Mouse (Mus musculus) forebrain, embryonic 13.5 days (tissue): ENCODE results near the gene Myo1g. TPM values are rescaled to one million over a fixed set of nuclear protein-coding genes. Genes with fewer than 3 reads are reported as not detected.
A peak's percentile ranks its signal among the peaks of the same experiment; 100 is the strongest.

Experiments
- ATAC-seq: fragments of 200-750 bp; cut with Nextera tagmentation; 2 replicates; pipeline ENCODE4 v1.8.0; 2017
- H3K27ac ChIP-seq: fragments of 300-500 bp; sonication (generic); 2 replicates; pipeline ENCODE4 v1.5.1; 2015; ENCODE audit warnings: inconsistent platforms, mild to moderate bottlenecking, moderate library complexity
- H3K27me3 ChIP-seq: fragments of 300-500 bp; sonication (generic); 2 replicates; pipeline ENCODE4 v1.6.1; 2015; ENCODE audit warnings: mild to moderate bottlenecking, inconsistent platforms
- H3K36me3 ChIP-seq: fragments of 300-500 bp; sonication (generic); 2 replicates; pipeline ENCODE4 v1.6.1; 2015; ENCODE audit warnings: mild to moderate bottlenecking, inconsistent platforms; ENCODE audit not compliant: poor library complexity, severe bottlenecking
- H3K4me1 ChIP-seq: fragments of 300-500 bp; sonication (generic); 2 replicates; pipeline ENCODE4 v1.6.1; 2015; ENCODE audit warnings: inconsistent platforms
- H3K4me2 ChIP-seq: fragments of 300-500 bp; sonication (generic); 2 replicates; pipeline ENCODE4 v1.6.1; 2015; ENCODE audit warnings: inconsistent platforms, mild to moderate bottlenecking, moderate library complexity
- H3K4me3 ChIP-seq: fragments of 300-500 bp; sonication (generic); 2 replicates; pipeline ENCODE4 v1.5.1; 2015; ENCODE audit warnings: mild to moderate bottlenecking, inconsistent platforms
- H3K9ac ChIP-seq: fragments of 300-500 bp; sonication (generic); 2 replicates; pipeline ENCODE4 v1.6.1; 2015; ENCODE audit warnings: mild to moderate bottlenecking, inconsistent platforms
- H3K9me3 ChIP-seq: fragments of 300-500 bp; sonication (generic); replicated peaks from 2 replicates; pipeline ENCODE4 v1.6.1; 2016; ENCODE audit warnings: inconsistent platforms
- WGBS: fragments of 180-500 bp; shearing (Covaris S2); methylation state at CpG from one replicate; pipeline ENCODE4 v1.1.7; 2015; 5-methylcytosine and 5-hydroxymethylcytosine counted together
- polyA plus RNA-seq: library from polyadenylated mRNA; unstranded; fragments of >200 nt; fragmentation: Nextera tagmentation; extraction: Ambion mirVana; gene quantifications from 2 replicates; pipeline ENCODE4 v1.2.1, GENCODE M21; 2015

Myo1g gene
- polyA plus RNA-seq, 1 experiment from 2014 or later: 0.17 TPM

DNA sequence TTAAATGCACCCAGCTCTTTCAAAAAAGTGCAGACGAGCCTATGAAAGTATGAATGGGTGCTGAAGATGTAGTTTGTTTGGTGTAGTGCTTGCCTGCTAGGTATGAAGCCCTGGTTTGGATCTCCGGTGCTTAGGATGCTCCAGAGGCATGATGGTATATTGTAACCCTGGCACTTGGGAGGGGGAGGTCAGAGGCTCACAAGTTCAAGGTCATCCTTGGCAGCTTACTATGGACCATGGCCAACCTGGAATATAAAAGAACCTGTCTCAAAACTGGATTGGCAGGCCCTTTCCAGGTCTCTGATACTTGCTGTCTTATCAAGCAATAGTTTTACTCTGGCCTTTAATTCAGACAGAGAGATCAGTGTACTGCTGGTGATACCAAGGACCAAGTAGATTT lies 29.0 kb upstream of the Myo1g start:
- ATAC-seq: no peak
- Histone ChIP-seq H3K27ac (no peak overlapping the region), H3K9ac (no peak overlapping the region), H3K4me3 (no peak overlapping the region), H3K9me3 (no peaks in the 10 kb centered on the region), H3K4me1 (peaks cover 18% of the 10 kb centered on the region), H3K36me3 (peaks cover 8% of the 10 kb centered on the region; the same call in 1 of the 2 replicates), H3K4me2 (no peak overlapping the region), H3K27me3 (no peaks in the 10 kb centered on the region)
- WGBS: 93% methylated on average over 2 of the region's 2 CpGs

DNA sequence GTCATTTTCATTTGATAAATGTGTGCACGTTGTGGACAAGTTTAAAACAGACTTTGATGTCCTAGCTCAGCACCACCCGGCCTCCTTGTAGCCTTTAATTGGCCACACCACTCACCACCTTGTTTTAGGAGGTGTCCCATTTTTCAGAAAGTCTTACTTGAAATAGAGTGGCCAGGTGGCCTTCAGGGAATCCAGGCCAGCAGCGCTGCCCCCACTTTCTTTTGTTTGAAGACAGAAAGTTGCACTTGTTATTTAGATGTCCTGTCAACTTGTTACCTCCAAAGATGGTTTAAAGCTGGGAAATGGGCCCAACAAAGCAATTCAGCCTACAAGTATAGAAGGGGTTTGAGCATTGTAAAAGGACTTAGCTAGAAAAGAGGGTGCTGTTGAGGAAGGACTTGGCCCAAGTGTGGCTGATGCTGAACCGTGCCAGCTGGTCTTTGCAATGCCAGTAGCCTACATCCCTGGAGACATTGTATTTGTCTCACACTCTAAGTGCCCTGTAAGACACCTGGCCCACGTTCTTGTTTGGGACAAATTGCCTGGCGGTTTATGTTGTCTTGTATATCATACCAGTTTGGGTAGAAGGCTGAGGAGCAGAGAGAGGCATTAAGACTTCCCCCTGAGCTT lies 27.0 kb upstream of the Myo1g start:
- Histone ChIP-seq H3K4me1 (peaks cover 12% of the 10 kb centered on the region), H3K9me3 (no peaks in the 10 kb centered on the region), H3K4me3 (peak overlapping the region; percentile 79), H3K4me2 (peak overlapping the region; percentile 76), H3K27me3 (no peaks in the 10 kb centered on the region), H3K9ac (peak overlapping the region; percentile 89), H3K36me3 (peaks cover 8% of the 10 kb centered on the region; the same call in 1 of the 2 replicates), H3K27ac (peak overlapping the region; percentile 95)
- ATAC-seq: no peak
- 35% methylated on average over 6 of the region's 6 CpGs for WGBS

DNA sequence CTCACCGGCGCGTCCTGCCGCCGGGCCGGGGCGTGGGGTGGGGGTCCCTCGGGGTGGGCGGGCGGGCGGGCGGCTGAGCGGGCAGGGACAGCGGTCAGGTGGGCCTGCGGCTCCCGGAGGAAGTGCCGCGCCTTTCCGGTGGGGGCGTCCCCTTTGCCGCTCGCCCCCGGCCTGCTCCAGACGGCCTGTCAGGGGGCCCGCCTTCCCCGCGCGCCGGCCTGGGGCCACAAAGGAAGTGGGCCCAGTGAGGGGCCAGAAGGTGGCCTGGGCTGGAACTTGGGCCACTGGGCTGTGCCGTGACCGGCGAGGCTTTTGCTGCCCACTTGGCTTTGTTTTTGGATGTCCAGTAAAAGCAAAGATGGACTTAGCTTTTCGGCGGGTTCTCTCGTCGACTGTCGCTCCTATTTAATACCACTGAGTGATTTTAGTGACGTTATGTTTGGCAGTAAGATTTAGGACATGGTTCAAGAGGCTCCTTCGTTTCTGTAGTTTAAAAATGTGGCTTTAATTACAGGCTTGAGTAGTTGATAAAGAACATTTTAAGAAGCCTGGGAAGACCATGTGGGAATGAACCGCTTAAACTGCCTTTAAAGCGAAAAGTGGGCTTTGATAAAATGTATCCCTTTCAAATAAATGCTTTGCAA lies 26.4 kb upstream of the Myo1g start:
- Histone ChIP-seq H3K4me2 (peak overlapping the region; percentile 76), H3K27ac (peak overlapping the region; percentile 95), H3K36me3 (peaks cover 8% of the 10 kb centered on the region; the same call in 1 of the 2 replicates), H3K4me1 (peaks cover 12% of the 10 kb centered on the region), H3K4me3 (peak overlapping the region; percentile 79), H3K9ac (peak overlapping the region; percentile 89), H3K27me3 (no peaks in the 10 kb centered on the region), H3K9me3 (no peaks in the 10 kb centered on the region)
- WGBS: under 1% methylated on average over 26 of the region's 41 CpGs
- peak; percentile 59 for ATAC-seq

DNA sequence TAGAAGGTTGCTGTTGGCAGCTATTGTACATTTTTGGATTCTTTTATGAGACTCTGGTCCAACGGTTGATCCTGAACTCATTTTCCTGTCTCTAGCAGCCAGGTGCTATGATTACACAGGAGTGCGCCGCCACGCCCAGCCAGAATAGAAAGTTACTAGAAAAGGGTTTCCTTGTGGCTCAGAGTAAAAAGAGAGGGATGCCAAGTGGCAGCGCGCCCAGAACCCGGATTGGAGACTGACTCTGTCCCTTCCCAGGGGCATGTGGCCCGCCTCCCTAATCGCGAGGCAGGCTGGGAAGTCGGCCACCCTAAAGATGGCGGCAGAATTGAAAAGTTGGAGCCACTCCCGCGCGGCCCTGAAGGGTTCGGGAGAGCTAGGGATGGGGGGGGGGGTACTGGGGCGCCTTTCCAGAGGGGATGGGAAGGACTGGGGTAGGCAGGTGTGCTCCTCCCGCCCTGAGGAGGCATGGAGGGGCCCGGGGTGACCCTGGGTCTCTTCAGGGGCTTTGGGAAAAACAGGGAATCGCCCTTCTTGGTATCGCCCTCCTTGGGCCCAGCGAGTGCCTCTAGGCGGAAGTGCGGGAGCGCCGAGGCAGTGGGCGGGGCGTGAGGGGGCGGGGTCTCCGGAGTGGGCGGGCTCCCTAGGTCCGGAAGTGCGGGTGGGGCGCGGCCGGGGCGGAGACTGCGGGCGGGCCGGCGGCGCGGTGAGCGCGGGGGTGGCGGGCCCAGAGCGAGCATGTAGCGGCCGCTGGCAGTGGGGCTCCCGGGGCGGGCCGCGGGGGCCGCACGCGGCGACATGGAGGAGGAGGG lies 25.6 kb upstream of the Myo1g start, which contains the start of gene Ccm2:
TSS of gene Ccm2 (plus strand) at position 683 of the 809 bp plus-strand sequence.
- H3K9me3 ChIP-seq: no peaks in the 10 kb centered on the region
- H3K27ac ChIP-seq: peak within 1 kb of the TSS; percentile 95
- H3K4me1 ChIP-seq: peaks cover 12% of the 10 kb centered on the region
- under 1% methylated on average over 26 of the region's 57 CpGs for WGBS
- H3K36me3 ChIP-seq: 0 out of 2 replicates have a peak, but pooled peaks cover under 1% of the 10 kb centered on the region
- H3K9ac ChIP-seq: peak within 1 kb of the TSS; percentile 89
- ATAC-seq: peak; percentile 97
- no peaks in the 10 kb centered on the region for H3K27me3 ChIP-seq
- H3K4me3 ChIP-seq: peak within 1 kb of the TSS; percentile 79
- H3K4me2 ChIP-seq: peak within 1 kb of the TSS; percentile 76

DNA sequence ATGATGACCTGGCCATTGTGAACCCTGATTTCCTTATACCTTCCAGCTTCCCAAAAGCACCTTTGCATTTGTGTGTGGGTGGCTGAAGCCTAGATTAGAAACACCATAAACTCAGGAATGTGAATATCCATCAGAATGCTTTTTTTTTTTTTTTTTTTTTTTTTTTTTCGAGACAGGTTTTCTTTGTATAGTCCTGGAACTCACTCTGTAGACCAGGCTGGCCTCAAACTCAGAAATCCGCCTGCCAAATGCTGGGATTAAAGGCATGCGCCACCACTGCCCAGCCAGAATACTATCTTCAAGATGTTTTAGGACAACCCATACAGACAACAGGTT lies 25.1 kb upstream of the Myo1g start:
- H3K27me3 ChIP-seq: no peaks in the 10 kb centered on the region
- H3K9ac ChIP-seq: peak overlapping the region; percentile 89
- H3K4me2 ChIP-seq: peak overlapping the region; percentile 76
- H3K4me3 ChIP-seq: peak overlapping the region; percentile 79
- peak; percentile 11 for ATAC-seq
- no peaks in the 10 kb centered on the region for H3K9me3 ChIP-seq
- H3K4me1 ChIP-seq: peaks cover 12% of the 10 kb centered on the region
- H3K36me3 ChIP-seq: no peaks in the 10 kb centered on the region
- 30% methylated on average over 3 of the region's 3 CpGs for WGBS
- peak overlapping the region; percentile 95 for H3K27ac ChIP-seq

DNA sequence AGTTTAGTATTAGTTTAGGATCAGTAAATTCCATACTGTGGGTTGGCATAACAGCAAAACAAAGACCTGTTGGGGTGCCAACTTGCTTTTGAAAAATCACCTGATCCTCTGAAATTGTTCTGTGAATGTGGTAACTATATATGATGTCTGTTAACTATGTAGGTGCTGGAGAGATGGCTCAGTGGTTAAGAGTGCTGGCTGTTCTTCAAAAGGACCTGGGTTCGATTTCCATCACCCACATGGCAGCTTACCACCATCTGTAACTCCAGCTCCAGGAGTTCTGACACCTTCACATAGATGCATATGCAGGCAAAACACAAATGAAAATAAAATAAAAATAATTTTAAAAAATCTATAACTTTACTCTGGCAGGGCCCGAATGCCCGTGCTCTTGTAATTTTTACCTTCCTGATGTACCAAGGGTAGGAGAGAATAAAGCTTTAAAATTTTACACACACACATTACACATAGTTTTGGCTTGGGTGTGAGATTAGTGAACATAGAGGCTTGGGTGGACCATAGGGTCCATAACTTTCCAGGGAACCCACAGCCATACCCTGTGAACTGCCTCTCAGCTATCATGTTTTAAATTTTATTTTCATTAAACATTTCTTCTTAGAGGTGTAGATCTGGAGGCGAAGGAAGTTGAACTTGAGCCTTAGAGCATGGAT lies 24.6 kb upstream of the Myo1g start:
- Histone ChIP-seq H3K9me3 (no peaks in the 10 kb centered on the region), H3K27ac (no peak overlapping the region), H3K9ac (no peak overlapping the region), H3K36me3 (no peaks in the 10 kb centered on the region), H3K4me2 (no peak overlapping the region), H3K4me1 (peaks cover 12% of the 10 kb centered on the region), H3K27me3 (no peaks in the 10 kb centered on the region), H3K4me3 (no peak overlapping the region)
- 94% methylated on average over 4 of the region's 4 CpGs for WGBS
- ATAC-seq: no peak

DNA sequence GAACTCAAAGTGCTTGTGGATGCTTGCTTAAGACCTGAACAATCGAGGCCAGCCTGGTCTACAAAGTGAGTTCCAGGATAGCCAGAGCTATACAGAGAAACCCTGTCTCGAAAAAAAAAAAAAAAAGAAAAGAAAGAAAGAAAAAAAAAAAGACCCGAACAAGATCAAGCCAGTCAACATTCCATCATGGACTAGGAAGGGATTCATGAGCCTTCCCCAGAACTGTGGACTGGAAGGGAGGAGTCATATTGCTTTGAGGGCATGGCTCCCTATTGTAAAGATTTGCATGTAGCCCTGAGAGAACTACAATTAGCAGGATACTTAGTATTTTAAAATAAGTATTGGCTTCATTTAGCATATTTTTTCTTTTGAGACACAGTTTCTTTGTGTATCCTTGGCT lies 23.9 kb upstream of the Myo1g start:
- 82% methylated on average over 3 of the region's 3 CpGs for WGBS
- Histone ChIP-seq H3K9me3 (no peaks in the 10 kb centered on the region), H3K27ac (no peak overlapping the region), H3K36me3 (no peaks in the 10 kb centered on the region), H3K4me3 (no peak overlapping the region), H3K4me1 (peaks cover 12% of the 10 kb centered on the region), H3K4me2 (no peak overlapping the region), H3K9ac (no peak overlapping the region), H3K27me3 (no peaks in the 10 kb centered on the region)
- ATAC-seq: no peak

DNA sequence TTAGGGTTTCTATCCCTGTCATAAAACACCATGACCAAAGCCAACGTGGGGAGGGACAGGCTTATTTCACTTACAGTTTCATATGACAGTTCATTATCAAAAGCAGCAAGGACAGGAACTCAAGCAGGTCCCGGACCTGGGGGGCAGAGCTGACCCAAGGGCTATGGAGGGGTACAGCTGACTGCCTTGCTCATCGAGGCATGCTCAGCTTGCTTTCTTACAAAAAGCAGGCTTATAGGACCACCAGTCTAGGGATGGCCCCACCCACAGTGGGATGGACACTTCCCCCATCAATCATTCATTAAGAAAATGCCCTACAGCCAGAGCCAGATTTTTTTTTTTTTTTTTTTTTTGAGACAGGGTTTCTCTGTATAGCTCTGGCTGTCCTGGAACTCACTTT lies 10.0 kb upstream of the Myo1g start:
- Histone ChIP-seq H3K36me3 (peaks cover 9% of the 10 kb centered on the region), H3K9me3 (no peaks in the 10 kb centered on the region), H3K27me3 (no peaks in the 10 kb centered on the region), H3K4me1 (peaks cover 25% of the 10 kb centered on the region), H3K27ac (no peak overlapping the region), H3K4me3 (no peak overlapping the region), H3K4me2 (no peak overlapping the region), H3K9ac (no peak overlapping the region)
- 89% methylated on average over 3 of the region's 3 CpGs for WGBS
- ATAC-seq: no peak

DNA sequence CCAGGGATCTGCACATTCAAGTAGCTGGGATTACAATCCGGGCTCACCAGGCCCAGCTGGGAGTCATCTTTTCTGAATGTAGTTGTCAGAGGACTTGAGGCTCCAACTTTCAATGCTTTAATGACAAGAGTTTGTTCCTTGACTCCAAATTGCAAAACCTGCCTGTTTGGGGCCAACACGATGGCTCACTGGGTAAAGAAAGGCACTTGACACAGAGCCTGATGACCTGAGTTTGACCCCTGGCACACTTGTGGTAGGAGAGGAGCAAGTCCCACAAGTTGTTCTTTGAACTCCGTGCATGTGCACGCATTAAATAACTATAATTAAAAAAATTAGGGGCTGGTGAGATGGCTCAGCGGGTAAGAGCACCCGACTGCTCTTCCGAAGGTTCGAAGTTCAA lies 9.2 kb upstream of the Myo1g start:
- ATAC-seq: no peak
- Histone ChIP-seq H3K4me1 (peaks cover 33% of the 10 kb centered on the region), H3K4me3 (no peak overlapping the region), H3K9ac (no peak overlapping the region), H3K36me3 (peaks cover 17% of the 10 kb centered on the region), H3K4me2 (no peak overlapping the region), H3K9me3 (no peaks in the 10 kb centered on the region), H3K27ac (no peak overlapping the region), H3K27me3 (no peaks in the 10 kb centered on the region)
- WGBS: 93% methylated on average over 8 of the region's 8 CpGs

DNA sequence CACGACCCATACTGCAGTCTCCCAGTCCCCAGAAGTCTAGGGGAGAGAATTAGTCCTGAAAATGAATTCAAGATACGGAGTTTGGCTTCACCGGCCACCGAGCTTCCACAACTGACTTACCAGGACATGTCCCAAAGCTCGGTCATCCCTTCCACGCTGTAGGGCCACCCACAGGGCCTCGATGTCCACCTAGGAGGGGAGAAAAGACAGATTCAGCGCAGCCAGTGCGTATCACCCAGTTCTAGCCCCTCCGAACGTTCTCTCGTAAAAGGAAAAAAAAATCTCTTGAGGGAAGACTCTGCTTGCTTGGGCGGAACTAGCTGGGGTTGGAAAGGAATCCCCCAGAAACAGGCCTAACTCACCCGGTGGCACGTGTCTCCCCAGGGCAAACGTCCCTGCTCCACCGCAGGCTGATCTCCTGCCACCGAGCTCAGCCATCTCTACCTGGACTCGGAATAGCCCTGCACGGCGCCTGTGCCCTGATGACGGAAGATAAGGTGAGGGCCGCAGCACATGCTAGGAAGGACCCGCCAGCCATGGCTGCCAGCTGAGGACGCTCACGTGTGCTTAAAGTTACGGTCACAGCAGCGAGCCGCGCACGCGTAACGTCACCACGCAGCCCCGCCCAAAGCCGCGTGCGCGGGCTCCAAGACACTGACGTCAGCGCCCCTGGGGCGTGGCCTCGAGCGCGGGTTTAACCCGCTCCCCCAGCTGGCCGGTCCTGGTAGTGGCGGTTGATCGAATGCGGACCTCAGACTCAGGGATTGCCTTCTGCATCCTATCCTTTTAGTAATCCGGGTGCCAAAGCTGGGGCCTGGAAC lies 7.6 kb upstream of the Myo1g start:
- Histone ChIP-seq H3K27ac (peak overlapping the region; percentile 70), H3K9ac (peak overlapping the region; percentile 79), H3K4me3 (peak overlapping the region; percentile 63), H3K36me3 (peaks cover 32% of the 10 kb centered on the region), H3K9me3 (no peaks in the 10 kb centered on the region), H3K27me3 (no peaks in the 10 kb centered on the region), H3K4me1 (peaks cover 34% of the 10 kb centered on the region), H3K4me2 (peak overlapping the region; percentile 91)
- under 1% methylated on average over 51 of the region's 51 CpGs for WGBS
- peak; percentile 98 for ATAC-seq
